Mouse (Mus musculus): Measurements from ENCODE around the gene Mag.

- TF ChIP-seq CTCF (IDR thresholded peaks at IDR 0.05; ENCODE audit: control insufficient read depth, insufficient read depth, low read length) = no peak
- peak; percentile 42; the same call in 1 of the 2 replicates for TF ChIP-seq POLR2A (IDR thresholded peaks at IDR 0.05; ENCODE audit: borderline replicate concordance, control insufficient read depth, low read depth, low read length)
Measured at GRCm38 (mm10) chr7:30908992-30909431, 5.7 kb downstream of the Mag start.

All from bone marrow, adult 2 months (tissue).